Mouse (Mus musculus): ENCODE data around the gene Gng2.
A peak's percentile ranks its signal among the peaks of the same experiment; 100 is the strongest.

Gng2 gene

DNA sequence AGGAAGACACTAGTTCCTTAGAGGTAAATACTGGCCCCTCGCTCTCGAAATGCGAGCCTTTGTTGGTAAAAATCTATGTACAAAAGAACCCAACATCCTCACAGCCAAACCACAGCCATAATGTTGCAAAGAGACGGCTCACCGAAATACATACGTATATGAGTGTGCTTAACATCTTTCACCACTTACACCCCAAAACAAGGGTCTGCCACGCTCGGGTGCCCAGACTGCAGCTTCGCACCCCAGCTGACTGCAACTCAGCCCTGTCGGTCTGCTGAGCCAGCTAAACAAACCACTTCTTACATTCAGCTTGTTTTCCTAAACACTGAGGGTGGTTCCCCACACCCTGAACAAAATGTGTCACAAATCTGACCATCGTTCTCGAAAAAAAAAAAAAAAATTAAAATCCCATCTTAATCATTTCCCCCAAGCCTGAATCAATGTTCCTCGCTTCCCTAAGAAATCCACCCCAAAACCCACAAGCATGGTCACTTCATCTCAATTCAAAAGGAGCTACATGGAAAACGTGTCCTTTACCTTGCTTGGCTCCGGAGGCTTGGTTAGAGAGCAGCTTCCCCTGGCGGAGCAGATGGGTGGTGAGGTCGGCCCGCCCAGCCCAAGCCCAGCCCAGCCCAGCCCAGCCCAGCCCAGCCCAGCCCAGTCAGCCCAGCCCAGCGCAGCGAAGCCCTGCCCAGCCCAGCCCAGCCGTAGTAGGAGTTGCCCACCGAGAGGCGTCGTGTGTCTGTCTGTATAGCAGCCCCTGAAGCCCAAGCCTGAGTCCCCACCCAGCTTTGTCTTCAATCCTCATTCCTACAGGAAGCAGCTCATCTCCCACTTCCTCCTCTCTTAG, 781 bp downstream of the Gng2 start:
- peak; percentile 82 to 89 for DNase-seq

DNA sequence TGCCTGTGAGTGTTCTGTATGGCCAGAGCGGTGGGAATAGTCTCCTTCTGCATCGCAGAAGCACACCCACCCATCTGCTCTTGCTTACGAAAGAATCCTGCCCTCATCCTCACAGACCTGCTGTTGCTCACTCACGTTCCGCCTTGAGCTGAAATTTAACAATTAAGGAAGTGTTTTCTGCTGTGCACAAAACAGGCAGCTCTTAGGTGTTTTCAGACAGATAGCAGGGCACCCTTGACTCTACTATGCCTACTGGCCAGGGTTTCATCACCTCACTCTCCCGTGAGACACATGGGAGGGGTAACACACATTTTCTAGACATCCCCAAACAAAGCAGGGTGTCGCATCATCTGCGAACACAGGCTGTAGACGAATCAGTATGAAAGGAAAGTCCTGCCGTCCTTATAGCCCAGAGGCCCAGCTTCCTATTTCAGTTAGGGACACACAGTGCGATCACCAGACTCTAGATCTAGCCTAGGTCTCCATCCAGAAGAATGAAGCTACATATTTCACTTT, 2.4 kb downstream of the Gng2 start:
- DNase-seq, result peak; percentile 51 to 59

DNA sequence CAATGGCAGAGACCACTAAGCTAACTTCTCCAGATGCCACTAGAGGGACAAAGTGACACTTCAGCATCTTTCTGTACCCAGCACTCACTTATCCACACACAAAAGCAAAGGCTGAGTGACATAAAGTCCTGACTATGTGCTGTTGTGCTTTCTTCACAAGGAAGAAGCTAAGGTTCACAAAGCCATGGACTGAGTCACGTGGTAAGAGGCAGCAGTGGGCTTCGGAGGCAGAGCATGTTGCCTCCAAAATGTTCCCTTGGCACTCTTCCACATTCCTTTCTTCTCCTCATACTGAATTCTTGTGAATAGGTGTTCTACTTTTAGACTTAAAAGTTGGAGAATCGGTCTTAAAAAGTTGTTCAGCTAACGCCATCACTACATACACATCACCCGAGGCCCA, 3.0 kb downstream of the Gng2 start:
- DNase-seq, result no peak

DNA sequence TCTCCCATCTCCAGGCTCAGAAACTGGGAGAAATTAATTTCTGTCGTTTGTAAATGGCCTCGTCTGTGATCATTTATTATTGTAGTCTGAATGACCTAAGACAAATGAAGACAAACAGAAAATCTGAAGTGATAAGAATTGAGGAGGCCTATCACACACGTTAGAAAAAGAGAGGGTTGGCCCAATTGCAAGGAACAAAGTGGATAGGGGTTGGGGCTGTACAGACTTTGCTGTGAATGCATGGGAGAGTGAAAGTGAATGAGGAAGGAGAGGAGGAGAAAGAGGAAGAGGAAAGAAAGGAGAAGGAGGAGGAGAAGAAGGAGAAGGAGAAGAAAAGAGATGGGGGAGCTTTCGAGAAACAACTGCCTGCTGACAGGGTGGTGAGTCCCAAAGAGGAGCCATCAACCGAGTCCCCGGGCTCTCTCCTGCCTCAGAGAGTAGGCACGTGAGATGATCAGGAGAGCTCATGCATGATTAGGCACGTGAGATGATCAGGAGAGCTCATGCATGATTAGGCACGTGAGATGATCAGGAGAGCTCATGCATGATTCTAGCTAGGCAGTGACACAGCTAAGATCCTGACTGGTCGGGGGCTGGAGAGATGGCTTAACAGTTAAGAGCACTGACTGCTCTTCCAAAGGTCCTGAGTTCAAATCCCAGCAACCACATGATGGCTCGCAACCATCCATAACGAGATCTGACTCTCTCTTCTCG, 5.0 kb downstream of the Gng2 start:
- no peak for DNase-seq

DNA sequence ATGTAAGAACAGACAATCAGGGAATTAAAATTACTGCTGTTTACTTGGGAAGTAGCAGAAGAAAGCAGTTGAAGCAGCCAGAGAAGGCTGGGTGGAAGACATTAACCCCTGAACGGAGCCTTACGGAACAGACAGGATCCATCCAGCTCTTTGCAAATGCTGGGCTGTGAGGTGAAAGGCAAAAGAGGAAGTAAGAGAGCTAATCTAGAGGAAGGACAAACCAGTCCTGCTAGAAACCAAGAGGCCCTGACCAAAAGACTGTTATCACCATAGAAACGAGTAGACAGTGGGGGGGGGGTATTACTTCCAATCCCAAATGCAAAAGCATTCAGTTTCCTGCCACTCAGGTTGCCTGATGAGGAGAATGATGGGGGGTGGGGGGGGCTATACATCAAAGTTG, 6.6 kb downstream of the Gng2 start:
- DNase-seq, result no peak

DNA sequence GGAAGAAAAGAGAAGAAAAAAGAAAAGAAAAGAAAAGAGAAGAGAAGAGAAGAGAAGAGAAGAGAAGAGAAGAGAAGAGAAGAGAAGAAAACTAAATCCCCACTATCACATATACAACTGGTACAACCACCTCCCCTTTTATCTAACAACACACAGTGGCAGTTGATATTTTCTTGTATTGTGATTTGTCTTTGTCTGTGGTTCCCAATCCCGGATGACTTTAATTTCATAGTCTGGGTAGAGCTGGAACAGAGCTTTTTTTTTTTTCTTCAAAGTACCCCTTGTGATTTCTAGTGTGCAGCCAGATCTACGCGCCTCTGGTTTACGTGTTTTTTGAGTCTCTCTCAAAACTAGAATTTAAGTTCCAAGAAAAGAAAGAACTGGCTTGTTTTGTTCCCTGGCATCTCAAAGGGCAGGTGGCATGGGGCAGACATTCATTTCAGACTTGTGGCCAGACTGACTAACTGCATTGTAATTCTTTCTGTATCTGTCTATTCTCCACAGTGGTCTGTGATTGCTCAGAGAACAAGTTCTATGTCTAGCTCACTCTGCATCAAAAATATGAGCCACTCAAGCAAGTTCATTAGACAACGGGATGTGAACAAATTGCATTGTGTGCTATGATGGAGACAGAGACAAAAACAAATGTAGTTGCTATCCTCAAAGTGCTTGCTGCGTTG, 7.2 kb downstream of the Gng2 start:
- no peak for DNase-seq

DNA sequence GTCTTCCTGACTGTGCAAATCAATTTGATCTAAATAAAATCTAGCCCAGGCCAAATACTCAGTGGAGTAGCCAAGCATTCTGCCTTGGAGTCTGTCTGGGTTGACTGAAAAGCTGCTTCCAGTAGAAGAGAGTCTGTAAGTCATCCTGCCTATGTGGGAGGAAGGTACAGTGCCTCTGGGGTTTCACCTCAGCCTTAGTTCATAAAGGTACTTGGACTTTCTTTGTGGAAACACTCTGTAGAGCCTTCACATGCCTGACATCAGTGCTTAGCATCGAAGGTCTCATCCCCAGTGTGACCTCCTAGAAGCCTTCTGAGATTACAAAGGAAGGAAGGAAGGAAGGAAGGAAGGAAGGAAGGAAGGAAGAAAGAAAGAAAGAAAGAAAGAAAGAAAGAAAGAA, 7.9 kb downstream of the Gng2 start:
- no peak for DNase-seq

DNA sequence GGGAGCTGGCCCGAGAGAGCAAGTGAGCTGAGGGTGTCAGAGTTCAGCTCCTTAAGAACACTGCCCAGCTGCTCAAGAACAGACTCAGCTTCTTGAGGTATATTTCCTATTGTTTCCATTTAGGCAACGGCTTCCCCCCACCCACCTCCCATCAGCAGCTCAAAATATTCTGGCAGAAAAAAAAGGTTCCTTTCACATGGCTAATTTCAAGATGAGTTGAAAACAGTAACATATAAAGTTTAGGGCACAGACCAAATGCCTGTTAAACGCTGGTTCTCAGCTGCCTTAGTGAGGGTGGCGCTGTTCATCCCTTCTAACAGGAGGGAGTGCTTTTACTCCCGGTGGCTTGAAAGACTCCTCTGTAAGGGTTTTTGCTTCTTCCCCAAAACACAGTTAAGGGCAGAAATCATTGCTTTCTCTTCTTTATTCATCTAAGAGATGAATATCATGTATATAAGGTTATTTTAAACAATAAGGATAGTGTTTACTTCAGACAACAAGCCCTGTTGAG, 8.4 kb downstream of the Gng2 start:
- no peak for DNase-seq

DNA sequence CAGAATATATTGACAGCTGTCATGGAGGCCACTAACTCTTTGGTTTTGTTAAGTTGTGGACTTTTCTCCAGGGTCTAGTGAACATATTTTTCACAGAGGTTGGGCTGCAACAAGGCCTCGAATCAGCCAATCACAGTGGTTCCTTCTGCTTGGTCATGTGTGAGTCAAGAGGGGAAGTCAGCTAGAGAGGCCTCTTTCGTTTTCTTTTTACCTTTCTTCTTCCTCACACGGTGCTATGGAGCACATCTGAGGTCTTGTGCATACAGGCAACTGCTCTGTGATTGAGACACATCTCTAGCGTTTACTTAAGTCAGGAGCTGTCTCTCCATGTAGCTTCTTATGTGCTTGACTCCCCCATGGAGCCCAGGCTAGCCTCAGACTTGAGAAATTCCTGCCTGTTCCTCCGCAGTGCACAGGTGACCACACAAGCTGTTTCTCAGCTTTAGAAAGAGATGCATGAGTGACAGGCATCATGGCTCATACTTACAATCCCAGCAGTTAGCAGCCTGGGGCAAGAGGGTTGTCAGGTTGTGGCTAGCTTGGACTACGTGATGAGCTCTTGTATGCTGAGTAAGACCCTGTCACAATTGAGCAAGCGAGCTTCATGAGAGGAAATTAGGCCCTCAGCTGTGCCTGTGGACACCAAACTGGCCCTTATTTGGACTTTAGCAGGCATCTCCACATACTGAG, 9.0 kb downstream of the Gng2 start:
- no peak for DNase-seq

DNA sequence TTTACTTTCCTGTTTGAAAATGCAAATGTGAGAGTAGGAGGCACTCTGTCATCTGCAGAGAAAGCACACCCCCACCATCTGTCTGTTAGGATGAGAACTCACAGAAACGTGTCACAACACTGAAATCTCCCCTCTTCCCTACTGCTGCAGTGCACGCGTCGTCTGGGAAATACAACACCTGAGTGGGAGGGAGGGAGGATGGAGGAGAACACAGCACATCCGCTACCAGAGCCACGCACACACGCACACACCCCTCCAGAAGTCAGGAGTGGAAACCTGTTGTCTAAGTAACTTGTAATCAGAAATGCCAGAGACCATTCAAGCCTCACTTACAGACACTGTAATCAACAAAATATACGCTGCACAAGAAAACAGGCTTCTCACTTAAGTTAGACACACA, 9.9 kb downstream of the Gng2 start:
- DNase-seq, result no peak

DNA sequence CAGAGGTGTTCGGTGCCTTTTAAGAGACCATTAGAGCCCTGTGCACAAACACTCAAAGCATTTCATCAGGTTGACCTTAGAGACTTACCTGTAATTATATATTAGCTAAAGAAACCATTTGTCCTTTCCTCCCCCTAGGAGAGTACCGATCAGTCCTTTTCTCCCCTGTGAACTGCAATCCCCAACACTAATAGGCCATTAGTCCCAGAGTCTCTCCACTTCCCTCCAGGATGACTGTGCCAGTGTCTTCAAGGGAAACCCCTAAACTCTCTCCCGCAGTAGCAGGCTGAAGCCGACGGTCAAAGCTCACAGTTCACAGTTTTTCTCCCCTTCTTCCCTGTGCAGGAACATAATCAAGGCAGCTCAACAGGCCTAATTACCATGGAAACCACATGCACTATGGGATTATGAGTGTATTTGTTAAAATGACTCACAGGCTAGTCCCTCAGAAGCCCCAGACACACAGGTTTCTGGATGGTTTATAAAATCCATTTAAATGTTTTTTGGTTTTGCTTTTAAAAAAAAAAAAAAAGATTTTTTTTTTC, 13.4 kb downstream of the Gng2 start:
- DNase-seq, result no peak

DNA sequence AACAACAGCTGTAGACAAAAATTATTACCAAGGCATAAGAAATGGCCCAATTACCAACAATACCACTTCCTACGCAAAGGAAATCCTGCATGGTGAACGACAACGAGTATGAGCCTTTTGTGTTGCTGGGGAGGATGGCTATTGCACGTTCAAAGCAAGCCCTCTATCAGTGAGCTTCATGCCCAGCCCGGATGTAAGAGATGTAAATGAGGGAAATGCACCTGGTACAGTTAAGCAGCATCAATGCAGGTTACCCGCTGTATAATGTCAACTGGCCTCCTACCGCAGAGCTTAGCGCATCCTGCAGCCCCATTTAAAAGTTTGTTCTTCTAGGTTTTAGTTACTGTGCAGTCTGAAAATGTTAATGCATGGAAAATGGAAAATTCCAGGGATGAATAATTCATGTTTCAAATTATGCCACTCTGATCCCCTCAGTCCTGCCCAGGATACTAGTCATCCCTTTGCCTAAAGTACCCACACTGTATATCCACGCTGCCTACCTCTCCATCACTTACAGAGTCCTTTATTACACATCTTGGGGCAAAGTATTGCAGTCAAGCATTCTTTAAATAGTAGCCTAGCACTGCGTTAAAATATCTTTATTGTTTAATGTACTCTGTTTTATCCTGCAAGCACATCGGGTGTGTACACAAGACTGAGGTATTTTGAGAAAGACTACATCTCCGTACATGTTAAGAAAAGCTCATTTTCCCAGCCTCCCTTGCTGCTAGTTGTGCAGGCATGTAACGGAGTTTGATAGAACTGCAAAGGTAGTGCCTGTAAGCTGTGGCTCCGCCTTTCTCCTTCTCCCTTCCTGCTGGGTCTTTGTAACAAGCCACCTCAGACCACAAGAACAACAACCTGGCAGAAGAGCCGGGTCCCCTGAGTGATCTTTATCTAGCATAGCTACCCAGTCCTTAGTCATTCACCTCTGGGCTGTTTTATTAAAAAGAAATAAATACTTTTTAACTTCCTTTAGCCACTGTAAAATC, 15.2 kb downstream of the Gng2 start:
- no peak for DNase-seq

DNA sequence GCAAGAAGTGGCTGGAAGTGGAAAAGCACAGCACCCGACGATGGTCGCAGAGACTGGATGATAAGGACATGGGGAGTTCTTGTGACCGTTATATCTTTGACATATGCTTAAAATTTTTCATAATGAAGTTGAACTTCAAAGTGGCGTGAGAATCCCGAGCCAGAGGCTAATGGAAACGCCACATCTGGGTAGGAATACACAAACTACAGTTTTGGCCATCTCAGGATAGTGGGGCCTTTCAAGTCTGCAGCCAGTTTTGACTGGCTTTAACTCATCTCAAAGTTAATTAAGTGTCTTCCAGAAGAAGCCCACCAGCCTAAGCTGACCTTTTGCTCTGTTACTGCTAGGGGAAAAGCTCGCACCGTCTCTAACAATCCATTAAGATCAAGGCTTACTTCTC, 17.6 kb downstream of the Gng2 start:
- DNase-seq, result no peak

DNA sequence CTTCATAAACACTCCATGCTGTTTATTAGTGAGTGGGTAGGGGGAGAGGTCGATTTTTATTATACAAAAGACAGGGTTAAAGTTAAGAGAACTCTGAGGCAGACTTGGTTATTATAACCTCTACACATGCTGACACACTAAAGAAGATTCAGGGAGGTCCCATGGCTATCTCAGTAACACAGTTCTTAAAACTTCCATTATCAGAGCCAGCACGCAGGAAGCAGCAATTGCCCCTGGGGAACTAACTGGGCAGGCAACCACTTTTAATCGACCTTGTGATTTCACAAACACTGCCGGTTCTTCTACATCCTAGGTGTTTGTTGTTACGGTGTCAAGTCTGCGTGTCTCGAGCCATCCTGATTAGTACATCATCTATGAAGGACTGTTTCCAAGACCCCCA, 22.4 kb downstream of the Gng2 start:
- DNase-seq, result no peak

DNA sequence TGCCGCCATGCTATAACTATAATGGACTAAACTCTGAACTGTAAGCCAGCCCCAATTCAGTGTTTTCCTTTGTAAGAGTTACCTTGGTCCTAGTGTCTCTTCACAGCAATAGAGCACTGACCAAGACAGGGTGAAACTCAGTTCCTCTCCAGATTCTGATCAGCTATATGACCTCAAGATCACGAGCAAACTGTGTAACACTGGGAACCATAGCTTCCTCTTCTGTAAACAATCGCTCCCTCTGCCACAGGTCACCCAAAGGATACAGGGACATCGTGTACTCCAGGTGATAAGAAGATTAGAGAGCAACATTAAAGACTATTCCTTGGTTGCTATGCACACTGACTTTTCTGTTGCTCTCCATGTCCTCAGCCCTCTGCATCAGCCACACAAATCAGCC, 26.6 kb downstream of the Gng2 start:
- DNase-seq, result no peak

DNA sequence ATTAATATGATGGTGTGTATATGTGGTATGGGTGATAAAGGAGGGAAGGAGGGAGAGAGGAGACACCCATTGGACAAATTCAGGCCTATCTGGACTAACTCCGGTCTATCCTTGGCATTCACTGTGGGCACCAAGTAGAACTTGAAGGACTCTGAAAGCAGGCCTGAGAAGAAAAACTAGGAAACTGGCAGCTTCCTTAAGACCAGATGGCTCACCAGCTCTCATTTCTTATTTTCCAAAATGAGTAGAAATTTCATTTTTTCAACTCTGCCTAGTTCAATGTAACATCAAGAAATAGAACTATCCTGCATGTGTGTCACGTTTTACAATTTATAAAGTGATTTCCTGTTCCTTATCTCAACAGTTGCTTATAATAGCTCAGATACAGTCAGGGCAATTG, 28.0 kb downstream of the Gng2 start:
- DNase-seq, result no peak

DNA sequence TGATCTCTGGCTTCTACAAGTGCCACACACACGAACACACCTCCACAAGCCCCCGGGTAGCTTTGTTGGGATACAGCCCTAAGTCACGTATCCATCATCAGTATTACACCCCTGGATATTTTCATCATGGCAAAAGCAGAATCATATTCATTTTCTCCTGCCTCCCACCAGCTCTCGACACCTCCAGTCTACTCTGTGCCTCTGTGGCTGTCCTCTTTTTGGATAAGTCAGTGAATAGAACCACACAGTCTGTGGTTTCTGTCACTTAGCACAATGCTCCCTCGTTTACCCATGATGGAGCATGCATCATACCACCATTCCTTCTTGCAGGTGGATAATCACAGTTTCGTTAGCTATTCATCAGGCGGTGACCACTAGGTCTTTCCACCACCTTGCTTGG, 31.2 kb downstream of the Gng2 start:
- no peak for DNase-seq

DNA sequence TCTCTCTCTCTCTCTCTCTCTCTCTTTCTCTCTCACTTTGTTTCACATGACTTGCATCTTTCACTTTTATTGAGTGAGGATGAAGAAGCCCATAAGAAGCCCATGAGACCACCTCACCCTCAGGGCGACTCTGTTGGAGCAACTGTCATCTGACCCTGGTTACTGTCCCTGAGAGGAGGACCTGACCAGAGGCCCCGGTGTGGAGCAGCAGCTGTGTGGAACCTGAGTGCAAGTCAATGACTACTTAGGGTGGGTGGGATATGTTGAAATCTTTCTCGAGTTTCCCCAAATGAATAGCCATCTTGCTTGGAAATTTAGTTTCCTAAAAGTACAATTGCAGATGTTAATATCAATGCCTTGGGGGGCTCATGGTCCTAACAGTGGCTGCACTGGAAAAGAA, 34.7 kb downstream of the Gng2 start:
- DNase-seq, result no peak

DNA sequence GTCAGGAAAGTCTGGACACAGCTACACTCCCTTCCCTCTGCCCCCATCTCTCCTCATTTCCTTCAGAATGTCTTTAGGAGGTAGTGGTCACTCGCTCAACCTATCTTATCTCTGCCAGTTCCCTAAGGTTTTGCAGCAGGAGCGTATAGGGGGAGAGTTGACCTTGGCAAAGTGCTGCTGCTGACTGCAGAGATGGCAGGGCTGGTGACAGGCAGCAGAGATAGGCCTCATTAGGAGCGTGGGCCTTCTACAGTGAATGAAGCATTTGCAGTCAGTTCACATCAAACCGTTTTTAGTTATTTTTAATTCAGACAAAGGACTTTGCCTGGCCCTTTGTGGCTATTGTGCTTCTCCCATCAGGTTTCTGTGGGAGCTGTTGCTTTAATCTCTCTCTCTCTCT, 35.1 kb downstream of the Gng2 start:
- DNase-seq, result no peak

DNA sequence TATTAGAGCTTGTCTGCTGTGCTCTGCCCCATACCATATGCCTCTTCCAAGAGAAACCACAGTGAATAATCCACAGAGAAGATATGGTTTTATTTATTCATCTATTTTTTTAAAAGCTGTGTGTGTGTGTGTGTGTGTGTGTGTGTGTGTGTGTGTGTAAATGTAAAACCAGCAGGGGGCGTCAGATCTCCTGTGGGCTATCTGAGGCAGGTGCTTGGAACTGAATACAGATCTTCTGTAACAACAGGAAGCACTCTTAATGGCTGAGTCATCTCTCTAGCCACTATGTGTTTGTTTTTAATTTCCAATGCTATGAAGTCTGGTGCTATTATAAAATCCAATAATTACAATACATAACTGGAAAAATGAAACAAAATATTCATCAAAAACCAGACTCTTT, 37.4 kb downstream of the Gng2 start:
- no peak for DNase-seq

DNA sequence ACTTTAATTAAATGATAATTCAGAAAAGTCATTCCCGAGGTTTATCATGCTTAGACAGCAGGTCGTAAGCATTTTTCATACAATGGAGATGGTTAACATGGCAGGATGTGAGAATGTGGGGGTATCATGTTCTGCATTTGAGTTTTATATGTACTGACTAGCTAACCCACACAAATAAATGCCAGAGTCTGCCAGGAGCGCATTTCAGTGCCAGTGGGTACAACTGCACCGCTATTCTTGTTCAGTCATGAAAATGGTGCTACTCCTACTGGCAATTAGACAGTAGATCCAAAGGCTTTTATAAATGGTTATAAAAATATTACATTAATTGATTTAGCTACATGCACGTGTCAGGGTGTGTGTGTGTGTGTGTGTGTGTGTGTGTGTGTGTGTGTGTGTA, 38.9 kb downstream of the Gng2 start:
- DNase-seq, result no peak

Measured in cerebellum, postnatal 25 days (tissue).